In genomic region chr7:133768517-133768916, GRCm38 (mm10) we compare ENCODE assay signal across 26 mouse cellular contexts. TPM values are rescaled to one million over a fixed set of nuclear protein-coding genes. Genes with fewer than 3 reads are reported as not detected.
DNase-seq lines count a peak whose midpoint lies in the region; ATAC-seq lines count a peak whose summit lies in the region.
"Had no signal": no experiment of that assay in that cellular context is flagged by ENCODE, and none has a peak within 500 bp of the region (broad histone marks: within the 10 kb centered on the region; RNA-seq: fewer than 3 reads in every experiment).

No protein-coding gene starts in this region.

- no peak for DNase-seq in forebrain, embryonic 11.5 days (ENCODE audit: low spot score)
- peak; percentile 34 to 72 for DNase-seq in left cerebral cortex, postnatal 14 days (ENCODE audit: low spot score in 2 of 2)
- no peak for DNase-seq in left cerebral cortex, postnatal 4 days
- peak; percentile 71 for DNase-seq in testis, postnatal 14 days (ENCODE audit: low spot score)
- no peak for DNase-seq in testis, postnatal 10 days (ENCODE audit: low spot score)
- DNase-seq in layer of hippocampus, adult 8-10 months (ENCODE audit: low spot score in 2 of 2) = no peak
- DNase-seq: adrenal gland, postnatal 25 days; gastrocnemius, postnatal 25 days; heart, adult 2 months; heart, postnatal 14 days; kidney, adult 8-10 months; kidney, postnatal 10 days; layer of hippocampus, postnatal 36 days; lung, postnatal 4 days; midbrain, embryonic 14.5 days; thymus, adult 2 months; thymus, postnatal 4 days had no signal

- H3K9me3 ChIP-seq in forebrain, embryonic 16.5 days (ENCODE audit: control insufficient read depth, low read length) = no peaks in the 10 kb centered on the region
- H3K9me3 ChIP-seq in forebrain, embryonic 11.5 days (ENCODE audit: control insufficient read depth, low read length) = no peaks in the 10 kb centered on the region
- H3K9me3 ChIP-seq: embryonic facial prominence, embryonic 10.5 days; heart, embryonic 13.5 days; hindbrain, embryonic 12.5 days; limb, embryonic 15.5 days; liver, embryonic 15.5 days; neural tube, embryonic 12.5 days had no signal

- H3K27ac ChIP-seq in forebrain, embryonic 16.5 days (ENCODE audit: low read length) = peak overlapping the region; percentile 62
- no peak overlapping the region for H3K27ac ChIP-seq in forebrain, embryonic 11.5 days (ENCODE audit: low read depth, low read length)
- H3K27ac ChIP-seq: embryonic facial prominence, embryonic 10.5 days; heart, adult 2 months; heart, embryonic 13.5 days; hindbrain, embryonic 12.5 days; limb, embryonic 15.5 days; liver, embryonic 15.5 days; neural tube, embryonic 12.5 days had no signal

- H3K4me1 ChIP-seq in forebrain, embryonic 16.5 days (replicated peaks; ENCODE audit: control insufficient read depth, insufficient read depth, low read length) = peaks cover 33% of the 10 kb centered on the region
- H3K4me1 ChIP-seq in forebrain, embryonic 11.5 days (replicated peaks; ENCODE audit: control insufficient read depth, insufficient read depth, low read length) = peaks cover 6% of the 10 kb centered on the region; the same call in 1 of the 2 replicates
- H3K4me1 ChIP-seq: limb, embryonic 15.5 days; liver, embryonic 15.5 days had no signal

- no peak overlapping the region for H3K4me3 ChIP-seq in forebrain, embryonic 16.5 days (replicated peaks; ENCODE audit: low read length)
- no peak overlapping the region for H3K4me3 ChIP-seq in forebrain, embryonic 11.5 days (ENCODE audit: low read depth, low read length)
- H3K4me3 ChIP-seq: embryonic facial prominence, embryonic 10.5 days; heart, adult 2 months; heart, embryonic 13.5 days; hindbrain, embryonic 12.5 days; limb, embryonic 15.5 days; liver, embryonic 15.5 days; neural tube, embryonic 12.5 days had no signal

- no peak for ATAC-seq in forebrain, embryonic 16.5 days
- no peak for ATAC-seq in forebrain, embryonic 11.5 days (replicated peaks; ENCODE audit: low FRiP score)
- ATAC-seq: CD4-positive, CD25-positive, alpha-beta regulatory T cell, adult 4 months had no signal

- H3K27me3 ChIP-seq in forebrain, embryonic 16.5 days (replicated peaks; ENCODE audit: control insufficient read depth, insufficient read depth, low read length) = no peaks in the 10 kb centered on the region
- no peaks in the 10 kb centered on the region for H3K27me3 ChIP-seq in forebrain, embryonic 11.5 days (ENCODE audit: control insufficient read depth, insufficient read depth, low read length)
- H3K27me3 ChIP-seq: heart, embryonic 13.5 days; hindbrain, embryonic 12.5 days; limb, embryonic 15.5 days; liver, embryonic 15.5 days; neural tube, embryonic 12.5 days had no signal

- H3K36me3 ChIP-seq in forebrain, embryonic 16.5 days (ENCODE audit: control insufficient read depth, insufficient read depth) = no peaks in the 10 kb centered on the region
- no peaks in the 10 kb centered on the region for H3K36me3 ChIP-seq in forebrain, embryonic 11.5 days (ENCODE audit: control insufficient read depth, insufficient read depth, low read length)
- H3K36me3 ChIP-seq: embryonic facial prominence, embryonic 10.5 days; heart, embryonic 13.5 days; hindbrain, embryonic 12.5 days; limb, embryonic 15.5 days; liver, embryonic 15.5 days; neural tube, embryonic 12.5 days had no signal

- intact Hi-C loops in left cerebral cortex, postnatal 14 days (cut with DNase I) = no loop called here
- intact Hi-C loops in left cerebral cortex, postnatal 4 days (cut with DNase I) = no loop called here

- no peak overlapping the region for H3K4me2 ChIP-seq in forebrain, embryonic 16.5 days (ENCODE audit: low read length)
- no peak overlapping the region for H3K4me2 ChIP-seq in forebrain, embryonic 11.5 days (ENCODE audit: low read depth, low read length, severe bottlenecking)
- H3K4me2 ChIP-seq: heart, embryonic 13.5 days; hindbrain, embryonic 12.5 days; limb, embryonic 15.5 days; liver, embryonic 15.5 days; neural tube, embryonic 12.5 days had no signal

- 62% methylated on average over 5 of the region's 5 CpGs for WGBS in forebrain, embryonic 16.5 days
- 77% methylated on average over 5 of the region's 5 CpGs for WGBS in forebrain, embryonic 11.5 days

- H3K9ac ChIP-seq in forebrain, embryonic 16.5 days (replicated peaks; ENCODE audit: low read depth, low read length) = no peak overlapping the region
- no peak overlapping the region for H3K9ac ChIP-seq in forebrain, embryonic 11.5 days (ENCODE audit: low read length)
- H3K9ac ChIP-seq: heart, embryonic 13.5 days; hindbrain, embryonic 12.5 days; limb, embryonic 15.5 days; liver, embryonic 15.5 days; neural tube, embryonic 12.5 days had no signal

RNA-seq across cellular contexts. Expression of gene Fank1, which starts 8.1 kb away (rescaled TPM):
- 3.0 and 3.3 TPM in 2 replicates for polyA plus RNA-seq in forebrain, embryonic 16.5 days (2015; fragmentation: Nextera tagmentation; extraction: Ambion mirVana)
- polyA plus RNA-seq in forebrain, embryonic 11.5 days (2014; fragmentation: Nextera tagmentation; extraction: Ambion mirVana) = 1.5 and 1.7 TPM in 2 replicates
- 1 to 10 TPM; 3.8 to 3.9 TPM for total RNA-seq in left cerebral cortex, postnatal 14 days (2021)
- 1 to 10 TPM; 3.5 to 4.9 TPM for total RNA-seq in left cerebral cortex, postnatal 4 days (2021)
- total RNA-seq in layer of hippocampus, adult 8-10 months (2022) = 1 to 10 TPM; 2.7 to 4.6 (median 2.9) TPM
- total RNA-seq: gastrocnemius, postnatal 25 days; heart, adult 2 months; megakaryocyte-erythroid progenitor cell, adult 5-6 weeks had no signal
- polyA plus RNA-seq: CD4-positive, CD25-positive, alpha-beta regulatory T cell, adult 4 months; heart, embryonic 13.5 days; limb, embryonic 15.5 days; liver, embryonic 15.5 days had no signal

RNA-seq across cellular contexts. Expression of gene Dhx32, which starts 14.0 kb away (rescaled TPM):
- 50.8 and 51.0 TPM in 2 replicates for polyA plus RNA-seq in forebrain, embryonic 16.5 days (2015; fragmentation: Nextera tagmentation; extraction: Ambion mirVana)
- 75.4 and 78.6 TPM in 2 replicates for polyA plus RNA-seq in forebrain, embryonic 11.5 days (2014; fragmentation: Nextera tagmentation; extraction: Ambion mirVana)
- total RNA-seq in left cerebral cortex, postnatal 14 days (2021) = 10 to 100 TPM; 40.9 to 43.8 TPM
- total RNA-seq in left cerebral cortex, postnatal 4 days (2021) = 10 to 100 TPM; 48.1 to 52.0 TPM
- 10 to 100 TPM; 31.7 to 40.0 (median 39.2) TPM for total RNA-seq in layer of hippocampus, adult 8-10 months (2022)

RNA-seq across cellular contexts. Expression of gene Uros, which starts 58.6 kb away (rescaled TPM):
- polyA plus RNA-seq in forebrain, embryonic 16.5 days (2015; fragmentation: Nextera tagmentation; extraction: Ambion mirVana) = 51.5 and 57.6 TPM in 2 replicates
- polyA plus RNA-seq in forebrain, embryonic 11.5 days (2014; fragmentation: Nextera tagmentation; extraction: Ambion mirVana) = 37.6 and 39.0 TPM in 2 replicates
- total RNA-seq in left cerebral cortex, postnatal 14 days (2021) = 10 to 100 TPM; 21.3 to 21.7 TPM
- total RNA-seq in left cerebral cortex, postnatal 4 days (2021) = 10 to 100 TPM; 13.1 to 15.0 TPM
- 10 to 100 TPM; 17.0 to 23.8 (median 19.4) TPM for total RNA-seq in layer of hippocampus, adult 8-10 months (2022)

RNA-seq across cellular contexts. Expression of gene Bccip, which starts 59.4 kb away (rescaled TPM):
- 110 and 115 TPM in 2 replicates for polyA plus RNA-seq in forebrain, embryonic 16.5 days (2015; fragmentation: Nextera tagmentation; extraction: Ambion mirVana)
- 171 and 180 TPM in 2 replicates for polyA plus RNA-seq in forebrain, embryonic 11.5 days (2014; fragmentation: Nextera tagmentation; extraction: Ambion mirVana)
- 10 to 100 TPM; 53.9 to 62.5 TPM for total RNA-seq in left cerebral cortex, postnatal 14 days (2021)
- total RNA-seq in left cerebral cortex, postnatal 4 days (2021) = 10 to 100 TPM; 52.8 to 55.4 TPM
- total RNA-seq in layer of hippocampus, adult 8-10 months (2022) = 10 to 100 TPM; 71.3 to 76.6 (median 74.9) TPM

Comparison
In these comparisons a context has a peak if more than half of its experiments do, and no peak if none do; other contexts are left out.
1. DNase-seq: peak in left cerebral cortex, postnatal 14 days (2 of 2) and testis, postnatal 14 days (single experiment); none in forebrain, embryonic 11.5 days (single experiment), left cerebral cortex, postnatal 4 days (single experiment), testis, postnatal 10 days (single experiment) and layer of hippocampus, adult 8-10 months (0 of 2).